Mouse (Mus musculus) MEL (cell line): ENCODE measurements around the gene Cdk14. TPM values are rescaled to one million over a fixed set of nuclear protein-coding genes. Genes with fewer than 3 reads are reported as not detected.
A peak's percentile ranks its signal among the peaks of the same experiment; 100 is the strongest.

ENCODE experiments used
- DNase-seq: peaks from one replicate; pipeline ENCODE4 v3.0.0; 2011; ENCODE audit warnings: low read depth, low spot score
- H3K27ac ChIP-seq: 2 replicates; pipeline ENCODE4 v1.5.1; 2012; ENCODE audit warnings: low read depth, mild to moderate bottlenecking, control low read depth, low read length, moderate library complexity; ENCODE audit not compliant: control insufficient read depth
- H3K27me3 ChIP-seq, 2 experiments: fragments of 150-350 bp in 1 of 2; sonication (generic) in 1 of 2; 2 replicates each; pipeline ENCODE4 v1.6.1; 2012; ENCODE audit warnings: low read length in 2 of 2, mild to moderate bottlenecking in 2 of 2, improper control_type of control experiment in 1 of 2, moderate library complexity in 1 of 2; ENCODE audit not compliant: insufficient read depth in 2 of 2, control insufficient read depth in 1 of 2
- H3K36me3 ChIP-seq, 2 experiments: 2 replicates each; pipeline ENCODE4 v1.6.1; 2012 to 2014; ENCODE audit warnings: low read length in 2 of 2, improper control_type of control experiment in 1 of 2, inconsistent platforms in 1 of 2, mild to moderate bottlenecking in 1 of 2; ENCODE audit not compliant: insufficient read depth in 2 of 2, control insufficient read depth in 1 of 2
- H3K4me1 ChIP-seq, 2 experiments: fragments of 150-350 bp in 1 of 2; sonication (generic) in 1 of 2; 2 replicates each; pipeline ENCODE4 v1.6.1; 2012; ENCODE audit warnings: low read length in 2 of 2, improper control_type of control experiment in 1 of 2, mild to moderate bottlenecking in 1 of 2; ENCODE audit not compliant: insufficient read depth in 2 of 2, control insufficient read depth in 1 of 2
- H3K4me3 ChIP-seq, 2 experiments: fragments of 150-350 bp in 1 of 2; sonication (generic) in 1 of 2; 2 replicates each; pipeline ENCODE4 v1.5.1; 2012; ENCODE audit warnings: low read depth in 2 of 2, low read length in 2 of 2, mild to moderate bottlenecking in 2 of 2, moderate library complexity in 2 of 2, control low read depth in 1 of 2, improper control_type of control experiment in 1 of 2; ENCODE audit not compliant: control insufficient read depth in 1 of 2, insufficient read depth in 1 of 2
- H3K79me2 ChIP-seq: 2 replicates; pipeline ENCODE4 v1.6.1; 2012; ENCODE audit warnings: mild to moderate bottlenecking, low read length, moderate library complexity; ENCODE audit not compliant: control insufficient read depth, poor library complexity, insufficient read depth
- H3K9ac ChIP-seq: 2 replicates; pipeline ENCODE4 v1.6.1; 2012; ENCODE audit warnings: low read depth, mild to moderate bottlenecking, control low read depth, low read length, moderate library complexity; ENCODE audit not compliant: control insufficient read depth, poor library complexity, severe bottlenecking
- H3K9me3 ChIP-seq: fragments of 150-350 bp; sonication (generic); replicated peaks from 2 replicates; pipeline ENCODE4 v1.6.1; 2012; ENCODE audit warnings: mild to moderate bottlenecking, low read length, improper control_type of control experiment, moderate library complexity; ENCODE audit not compliant: insufficient read depth
- BHLHE40 ChIP-seq: IDR thresholded peaks from 2 replicates; pipeline ENCODE4 v1.6.1; 2012; ENCODE audit warnings: low read depth, mild to moderate bottlenecking, inconsistent platforms, low read length, improper control_type of control experiment, borderline replicate concordance
- CHD1 ChIP-seq: IDR thresholded peaks from 2 replicates; pipeline ENCODE4 v1.6.1; 2012; ENCODE audit warnings: low read depth, mild to moderate bottlenecking, inconsistent platforms, low read length, improper control_type of control experiment
- CTCF ChIP-seq, 3 experiments: IDR thresholded peaks in 2 of 3; conservative IDR thresholded peaks in 1 of 3; 2 replicates each; pipeline ENCODE4 v1.5.1; 2011 to 2012; ENCODE audit warnings: low read length in 3 of 3, low read depth in 2 of 3, mild to moderate bottlenecking in 2 of 3, improper control_type of control experiment in 1 of 3, inconsistent platforms in 1 of 3, mixed read lengths in 1 of 3, moderate library complexity in 1 of 3; ENCODE audit not compliant: control insufficient read depth in 1 of 3, insufficient read depth in 1 of 3, poor library complexity in 1 of 3, severe bottlenecking in 1 of 3
- ETS1 ChIP-seq: IDR thresholded peaks from 2 replicates; pipeline ENCODE4 v1.6.1; 2012; ENCODE audit warnings: low read depth, mild to moderate bottlenecking, inconsistent platforms, low read length, improper control_type of control experiment, moderate library complexity
- GATA1 ChIP-seq: IDR thresholded peaks from 2 replicates; pipeline ENCODE4 v1.6.1; 2011; ENCODE audit warnings: low read depth, low read length, improper control_type of control experiment
- JUND ChIP-seq: IDR thresholded peaks from 2 replicates; pipeline ENCODE4 v1.6.1; 2011; ENCODE audit warnings: low read depth, mild to moderate bottlenecking, improper control_type of control experiment, low read length
- MAX ChIP-seq: IDR thresholded peaks from 2 replicates; pipeline ENCODE4 v1.6.1; 2011; ENCODE audit warnings: low read length, improper control_type of control experiment
- MYB ChIP-seq: IDR thresholded peaks from 2 replicates; pipeline ENCODE4 v1.6.1; 2011; ENCODE audit warnings: mild to moderate bottlenecking, low read depth, low read length, improper control_type of control experiment
- POLR2A ChIP-seq, 2 experiments: IDR thresholded peaks; 2 replicates each; pipeline ENCODE4 v1.6.1; 2011 to 2012; ENCODE audit warnings: low read length in 2 of 2, mild to moderate bottlenecking in 2 of 2, control low read depth in 1 of 2, improper control_type of control experiment in 1 of 2, low read depth in 1 of 2, moderate library complexity in 1 of 2; ENCODE audit not compliant: control insufficient read depth in 1 of 2, insufficient read depth in 1 of 2, poor library complexity in 1 of 2
- POLR2AphosphoS2 ChIP-seq: IDR thresholded peaks from 2 replicates; pipeline ENCODE4 v1.6.1; 2011; ENCODE audit warnings: low read length, improper control_type of control experiment
- POLR2AphosphoS5 ChIP-seq: IDR thresholded peaks from 2 replicates; pipeline ENCODE4 v1.6.1; 2012; ENCODE audit warnings: low read depth, borderline replicate concordance, mild to moderate bottlenecking, inconsistent platforms, low read length, moderate library complexity, mixed read lengths
- SIN3A ChIP-seq: IDR thresholded peaks from 2 replicates; pipeline ENCODE4 v1.6.1; 2012; ENCODE audit warnings: low read length, improper control_type of control experiment, inconsistent platforms
- SMC3 ChIP-seq: IDR thresholded peaks from 2 replicates; pipeline ENCODE4 v1.6.1; 2011; ENCODE audit warnings: low read depth, low read length, improper control_type of control experiment
- TAL1 ChIP-seq: IDR thresholded peaks from 2 replicates; pipeline ENCODE4 v1.6.1; 2012; ENCODE audit warnings: mild to moderate bottlenecking, inconsistent platforms, low read length, moderate library complexity, mixed read lengths
- TCF12 ChIP-seq: IDR thresholded peaks from 2 replicates; pipeline ENCODE4 v1.6.1; 2014; ENCODE audit warnings: low read depth, mild to moderate bottlenecking, inconsistent platforms, low read length, improper control_type of control experiment, moderate library complexity
- ZMIZ1 ChIP-seq: IDR thresholded peaks from 2 replicates; pipeline ENCODE4 v1.6.1; 2012; ENCODE audit warnings: low read depth, mild to moderate bottlenecking, inconsistent platforms, low read length, improper control_type of control experiment, moderate library complexity
- polyA plus RNA-seq, 2 experiments: library from polyadenylated mRNA; stranded (reverse) in 1 of 2; unstranded in 1 of 2; fragments of >175 nt in 1 of 2; fragments of >200 nt in 1 of 2; gene quantifications; 2 replicates each; pipeline versions ENCODE4 v1.2.1 to v1.2.4; 2012; ENCODE audit warnings: low replicate concordance in 2 of 2, low read depth in 1 of 2; ENCODE audit not compliant: insufficient read length in 2 of 2, insufficient read depth in 1 of 2, missing spikeins in 1 of 2
- total RNA-seq: library from RNA; depleted of rRNA; stranded (reverse); fragments of 300-350 nt; gene quantifications from 2 replicates; pipeline ENCODE4 v1.2.3, GENCODE M21; 2012

Gene Cdk14
- total and polyA plus RNA-seq, 3 experiments = not detected

DNA sequence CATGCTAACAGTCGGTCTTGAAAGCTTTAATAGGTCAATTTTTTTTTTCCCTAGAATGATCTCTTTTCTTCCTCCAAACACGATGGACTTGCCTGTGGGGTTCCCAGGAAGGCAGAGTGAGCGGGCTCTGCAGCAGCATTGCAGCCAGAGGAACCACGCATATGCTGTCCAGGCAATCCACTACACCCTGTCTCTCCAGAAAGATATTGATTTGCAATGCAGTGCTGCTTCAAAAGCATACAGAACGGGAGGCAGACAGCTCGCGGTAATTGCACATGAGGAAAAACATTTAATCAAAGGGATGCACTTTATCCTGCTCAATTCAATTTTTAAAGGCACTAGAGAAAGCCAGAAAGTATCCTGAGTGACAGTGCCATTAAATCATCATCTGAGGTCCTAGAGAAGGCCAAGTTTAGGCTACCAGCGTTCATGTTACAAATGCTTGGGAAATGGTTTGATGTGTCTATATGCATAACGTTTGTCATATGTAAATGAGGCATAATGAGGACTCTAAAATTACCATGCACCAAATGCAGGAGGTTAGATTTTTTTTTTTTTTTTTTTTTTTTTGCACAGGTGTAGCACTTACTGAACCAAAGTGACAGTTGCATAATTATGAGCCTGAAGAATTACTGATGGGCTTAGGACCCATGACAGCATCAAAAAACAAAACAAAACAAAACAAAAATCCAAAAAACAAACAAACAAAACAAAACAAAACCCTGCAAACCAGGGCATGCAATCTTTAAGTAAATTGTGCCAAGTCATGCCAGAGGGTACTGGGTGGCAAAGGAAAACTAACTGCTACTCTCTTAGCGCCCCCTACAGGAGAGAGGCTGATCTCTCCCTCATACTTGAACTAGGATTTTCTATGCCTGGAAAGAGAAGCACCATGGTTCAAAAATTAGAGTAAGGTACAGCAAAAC, 154.0 kb downstream of the Cdk14 start:
- TF ChIP-seq SMC3 (no peak), CTCF (IDR thresholded peaks at IDR 0.05 in 2 of 3, conservative IDR thresholded peaks at IDR 0.05 in 1 of 3; ENCODE audit: control insufficient read depth in 1 of 3, insufficient read depth in 1 of 3, low read depth in 2 of 3, low read length in 3 of 3, poor library complexity in 1 of 3, severe bottlenecking in 1 of 3) (peak in 2 of 3 experiments; percentile 35 to 36; a peak in 4 of 6 replicates)
- Histone ChIP-seq H3K27me3 (no peaks in the 10 kb centered on the region), H3K4me1 (no peaks in the 10 kb centered on the region), H3K4me3 (no peak overlapping the region), H3K79me2 (no peaks in the 10 kb centered on the region), H3K9me3 (no peaks in the 10 kb centered on the region), H3K36me3 (no peaks in the 10 kb centered on the region), H3K27ac (no peak overlapping the region), H3K9ac (no peak overlapping the region)
- peak; percentile 10 for DNase-seq

DNA sequence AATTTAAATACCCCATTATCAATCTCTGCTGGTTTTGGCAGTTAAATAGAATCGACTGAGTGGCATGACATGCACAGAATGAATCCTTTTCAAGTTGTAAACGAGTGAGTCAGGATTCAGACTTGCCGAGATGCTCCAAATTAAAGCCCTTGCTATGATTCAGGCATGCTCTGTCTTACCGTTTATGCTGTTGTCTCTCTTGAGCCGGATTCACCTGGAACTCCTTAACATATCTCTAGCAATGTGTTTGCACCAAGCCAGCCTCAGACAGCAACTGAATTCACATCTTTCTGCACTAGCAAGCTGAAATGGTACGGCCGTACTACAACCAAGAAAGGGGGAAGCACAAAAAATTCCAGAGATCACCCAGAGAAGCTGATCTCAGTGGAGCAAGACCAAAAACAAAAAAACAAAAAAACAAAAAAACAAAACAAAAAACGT, 154.7 kb downstream of the Cdk14 start:
- no peak for DNase-seq
- Histone ChIP-seq H3K9ac (no peak overlapping the region), H3K27me3 (no peaks in the 10 kb centered on the region), H3K4me1 (no peaks in the 10 kb centered on the region), H3K36me3 (no peaks in the 10 kb centered on the region), H3K9me3 (no peaks in the 10 kb centered on the region), H3K4me3 (no peak overlapping the region), H3K27ac (no peak overlapping the region), H3K79me2 (no peaks in the 10 kb centered on the region)
- TF ChIP-seq POLR2A (IDR thresholded peaks at IDR 0.05; ENCODE audit: control insufficient read depth in 1 of 2, insufficient read depth in 1 of 2, low read depth in 1 of 2, low read length in 2 of 2, poor library complexity in 1 of 2) = no peak
- no peak for TF ChIP-seq MYB
- TF ChIP-seq TCF12 = no peak
- TF ChIP-seq CTCF (IDR thresholded peaks at IDR 0.05 in 2 of 3, conservative IDR thresholded peaks at IDR 0.05 in 1 of 3; ENCODE audit: control insufficient read depth in 1 of 3, insufficient read depth in 1 of 3, low read depth in 2 of 3, low read length in 3 of 3, poor library complexity in 1 of 3, severe bottlenecking in 1 of 3) = no peak
- TF ChIP-seq SMC3 = no peak
- TF ChIP-seq CHD1 = no peak
- no peak for TF ChIP-seq POLR2AphosphoS2
- TF ChIP-seq BHLHE40 = no peak
- TF ChIP-seq ZMIZ1 = no peak
- TF ChIP-seq MAX = no peak
- TF ChIP-seq GATA1 = no peak
- no peak for TF ChIP-seq POLR2AphosphoS5
- TF ChIP-seq SIN3A = no peak
- TF ChIP-seq TAL1 = no peak
- TF ChIP-seq ETS1 = no peak
- no peak for TF ChIP-seq JUND
